Mouse (Mus musculus): ENCODE measurements at regions not wholly inside any gene's neighbourhood (a gene's known extent, or its start where the extent isn't known, plus 50 kb on each side); places are given as distances from the start of the nearest gene placed in this dataset.
"Not testable (repeated sequence)": the region's sequence is repeated elsewhere in the genome, so short reads cannot be mapped to it uniquely, and the experiment has no call there.

GRCm38 (mm10) chr6:37618990-37619389, 89.0 kb downstream of the Akr1d1 start:
- DNase-seq = no peak

- no peak for DNase-seq
These were observed 91.5 kb downstream of the Akr1d1 start for GRCm38 (mm10) chr6:37621364-37622029.

- DNase-seq = no peak
These were observed 92.3 kb downstream of the Akr1d1 start for GRCm38 (mm10) chr6:37622273-37622672.

- DNase-seq = no peak
These were observed 97.2 kb downstream of the Akr1d1 start for GRCm38 (mm10) chr6:37627206-37627605.

- no peak for DNase-seq
These were observed 104.0 kb downstream of the Akr1d1 start for GRCm38 (mm10) chr6:37633948-37634347.

- DNase-seq = peak; percentile 17
These were observed 112.1 kb downstream of the Akr1d1 start for GRCm38 (mm10) chr6:37642066-37642465.

- no peak for DNase-seq
These were observed 112.7 kb downstream of the Akr1d1 start for GRCm38 (mm10) chr6:37642701-37643121.

GRCm38 (mm10) chr6:37643176-37643575, 113.2 kb downstream of the Akr1d1 start:
- no peak for DNase-seq

GRCm38 (mm10) chr6:37643718-37644117, 113.7 kb downstream of the Akr1d1 start:
- no peak for DNase-seq

GRCm38 (mm10) chr6:37645551-37645950, 115.6 kb downstream of the Akr1d1 start:
- no peak for DNase-seq

GRCm38 (mm10) chr6:37657300-37657699, 127.3 kb downstream of the Akr1d1 start:
- not testable (repeated sequence) for DNase-seq

GRCm38 (mm10) chr6:37658021-37658650, 128.2 kb downstream of the Akr1d1 start:
- DNase-seq = no peak

GRCm38 (mm10) chr6:37662747-37663146, 132.8 kb downstream of the Akr1d1 start:
- no peak for DNase-seq

- DNase-seq = no peak
These were observed 135.6 kb downstream of the Akr1d1 start for GRCm38 (mm10) chr6:37665576-37665975.

GRCm38 (mm10) chr6:37669407-37669806, 139.4 kb downstream of the Akr1d1 start:
- DNase-seq = no peak

- no peak for DNase-seq
These were observed 140.7 kb downstream of the Akr1d1 start for GRCm38 (mm10) chr6:37670701-37671100.

GRCm38 (mm10) chr6:37679871-37680270, 149.9 kb downstream of the Akr1d1 start:
- no peak for DNase-seq

- DNase-seq = not testable (repeated sequence)
These were observed 151.4 kb downstream of the Akr1d1 start for GRCm38 (mm10) chr6:37681331-37681730.

GRCm38 (mm10) chr6:37686094-37686493, 156.1 kb downstream of the Akr1d1 start:
- DNase-seq = no peak

GRCm38 (mm10) chr6:37688866-37689617, 159.1 kb downstream of the Akr1d1 start:
- DNase-seq = no peak

GRCm38 (mm10) chr6:37689696-37690095, 159.7 kb downstream of the Akr1d1 start:
- DNase-seq = no peak

- no peak for DNase-seq
These were observed 162.1 kb downstream of the Akr1d1 start for GRCm38 (mm10) chr6:37691976-37692644.

- DNase-seq = no peak
These were observed 162.8 kb downstream of the Akr1d1 start for GRCm38 (mm10) chr6:37692758-37693157.
